Mouse (Mus musculus) heart, adult 2 months (tissue): ENCODE measurements at regions not wholly inside any gene's neighbourhood (a gene's known extent, or its start where the extent isn't known, plus 50 kb on each side); places are given as distances from the start of the nearest gene placed in this dataset.

Experiments
- DNase-seq, 2 experiments: peaks; one replicate each; pipeline ENCODE4 v3.0.0; 2021
- H3K27ac ChIP-seq: fragments of 200-600 bp; 2 replicates; pipeline ENCODE4 v1.8.1; 2022
- H3K27me3 ChIP-seq: fragments of 200-500 bp; 2 replicates; pipeline ENCODE4 v1.6.1; 2012; ENCODE audit warnings: mild to moderate bottlenecking, low read length, inconsistent platforms, mixed read lengths; ENCODE audit not compliant: control insufficient read depth, insufficient read depth
- H3K36me3 ChIP-seq: fragments of 200-500 bp; 2 replicates; pipeline ENCODE4 v1.6.1; 2012; ENCODE audit warnings: low read length, inconsistent platforms; ENCODE audit not compliant: control insufficient read depth, insufficient read depth
- H3K4me1 ChIP-seq: fragments of 200-500 bp; 2 replicates; pipeline ENCODE4 v1.6.1; 2011; ENCODE audit warnings: low read length; ENCODE audit not compliant: control insufficient read depth, insufficient read depth
- H3K4me3 ChIP-seq: fragments of 200-600 bp; 2 replicates; pipeline ENCODE4 v1.8.1; 2022
- H3K79me2 ChIP-seq: fragments of 200-500 bp; replicated peaks from 2 replicates; pipeline ENCODE4 v1.6.1; 2012; ENCODE audit warnings: mild to moderate bottlenecking, inconsistent platforms, low read length, moderate library complexity, mixed read lengths; ENCODE audit not compliant: control insufficient read depth, insufficient read depth
- H3K9ac ChIP-seq: fragments of 200-500 bp; 2 replicates; pipeline ENCODE4 v1.6.1; 2012; ENCODE audit warnings: low read depth, mild to moderate bottlenecking, control low read depth, inconsistent platforms, low read length, mixed read lengths
- CTCF ChIP-seq: fragments of 200-600 bp; IDR thresholded peaks from 2 replicates; pipeline ENCODE4 v1.8.1; 2022; ENCODE audit warnings: antibody characterized with exemption, mild to moderate bottlenecking, moderate library complexity
- EP300 ChIP-seq: fragments of 200-500 bp; IDR thresholded peaks from 2 replicates; pipeline ENCODE4 v1.6.1; 2011; ENCODE audit warnings: low read depth, low read length, control low read depth; ENCODE audit not compliant: insufficient read depth
- POLR2A ChIP-seq: fragments of 200-500 bp; IDR thresholded peaks from 2 replicates; pipeline ENCODE4 v1.6.1; 2011; ENCODE audit warnings: mild to moderate bottlenecking, low read depth, low read length, control low read depth; ENCODE audit not compliant: insufficient read depth
- WGBS: fragments of 180-500 bp; shearing (Covaris S2); methylation state at CpG from one replicate; pipeline ENCODE4 v1.1.7; 2018; 5-methylcytosine and 5-hydroxymethylcytosine counted together
- intact Hi-C: fragments of 180-260 bp; cut with DNase I; formaldehyde crosslinking; loops from one replicate; pipeline ENCODE4 v1.15.1; 2025

GRCm38 (mm10) chr1:34696533-34696932 lies 117.1 kb downstream of the Amer3 start:
- Histone ChIP-seq H3K4me1 (no peaks in the 10 kb centered on the region), H3K27me3 (no peaks in the 10 kb centered on the region), H3K9ac (no peak overlapping the region), H3K36me3 (no peaks in the 10 kb centered on the region), H3K4me3 (no peak overlapping the region), H3K79me2 (no peaks in the 10 kb centered on the region), H3K27ac (no peak overlapping the region)
- DNase-seq = no peak
- TF ChIP-seq CTCF = no peak
- TF ChIP-seq EP300 = no peak
- no peak for TF ChIP-seq POLR2A
- intact Hi-C loops = no loop called here
- 69% methylated on average over 4 of the region's 4 CpGs for WGBS

- Histone ChIP-seq H3K79me2 (no peaks in the 10 kb centered on the region), H3K27ac (no peak overlapping the region), H3K36me3 (no peaks in the 10 kb centered on the region), H3K27me3 (no peaks in the 10 kb centered on the region), H3K4me1 (no peaks in the 10 kb centered on the region), H3K9ac (no peak overlapping the region), H3K4me3 (no peak overlapping the region)
- TF ChIP-seq CTCF (peak; percentile 67), POLR2A (no peak)
- intact Hi-C loops = no loop called here
- DNase-seq = no peak
- 26% methylated on average over 17 of the region's 17 CpGs for WGBS
These were observed 121.0 kb downstream of the Amer3 start for GRCm38 (mm10) chr1:34700237-34701030.

- no peaks in the 10 kb centered on the region for H3K36me3 ChIP-seq
- intact Hi-C loops = no loop called here
- no peaks in the 10 kb centered on the region for H3K79me2 ChIP-seq
- H3K4me3 ChIP-seq = no peak overlapping the region
- no peak for DNase-seq
- 77% methylated on average over 7 of the region's 7 CpGs for WGBS
- H3K4me1 ChIP-seq = no peaks in the 10 kb centered on the region
- no peak for TF ChIP-seq EP300
- no peaks in the 10 kb centered on the region for H3K27me3 ChIP-seq
- no peak overlapping the region for H3K27ac ChIP-seq
- H3K9ac ChIP-seq = no peak overlapping the region
These were observed 122.0 kb downstream of the Amer3 start for GRCm38 (mm10) chr1:34701436-34701835.

GRCm38 (mm10) chr1:34709089-34709488 lies 129.6 kb downstream of the Amer3 start:
- intact Hi-C loops = no loop called here
- Histone ChIP-seq H3K27ac (no peak overlapping the region), H3K9ac (no peak overlapping the region), H3K4me3 (no peak overlapping the region), H3K79me2 (no peaks in the 10 kb centered on the region), H3K36me3 (no peaks in the 10 kb centered on the region), H3K27me3 (no peaks in the 10 kb centered on the region), H3K4me1 (no peaks in the 10 kb centered on the region)
- WGBS = 82% methylated on average over 2 of the region's 2 CpGs
- no peak for TF ChIP-seq EP300
- TF ChIP-seq POLR2A = no peak
- TF ChIP-seq CTCF = no peak
- DNase-seq = no peak

- H3K27ac ChIP-seq = no peak overlapping the region
- H3K36me3 ChIP-seq = no peaks in the 10 kb centered on the region
- intact Hi-C loops = no loop called here
- no peaks in the 10 kb centered on the region for H3K79me2 ChIP-seq
- no peaks in the 10 kb centered on the region for H3K27me3 ChIP-seq
- no peak overlapping the region for H3K9ac ChIP-seq
- TF ChIP-seq CTCF (no peak), EP300 (no peak), POLR2A (no peak)
- H3K4me3 ChIP-seq = no peak overlapping the region
- H3K4me1 ChIP-seq = no peaks in the 10 kb centered on the region
- no peak for DNase-seq
- WGBS = 50% methylated on average over 5 of the region's 5 CpGs
These were observed 120.2 kb downstream of the Fam168b start for GRCm38 (mm10) chr1:34722674-34723073.

- TF ChIP-seq CTCF (no peak), EP300 (no peak), POLR2A (no peak)
- Histone ChIP-seq H3K27me3 (no peaks in the 10 kb centered on the region), H3K9ac (no peak overlapping the region), H3K27ac (no peak overlapping the region), H3K4me3 (no peak overlapping the region), H3K36me3 (no peaks in the 10 kb centered on the region), H3K4me1 (no peaks in the 10 kb centered on the region), H3K79me2 (no peaks in the 10 kb centered on the region)
- 51% methylated on average over 7 of the region's 7 CpGs for WGBS
- intact Hi-C loops = no loop called here
- DNase-seq = no peak
These were observed 110.7 kb downstream of the Fam168b start for GRCm38 (mm10) chr1:34732156-34732555.
